Mouse (Mus musculus) liver, adult 2 months (tissue): ENCODE data around the gene Sema4b. TPM values are rescaled to one million over a fixed set of nuclear protein-coding genes. Genes with fewer than 3 reads are reported as not detected.

ENCODE experiments used
- DNase-seq: peaks from one replicate; pipeline ENCODE4 v3.0.0-alpha.2; 2011; ENCODE audit warnings: low read depth, low spot score; ENCODE audit errors: extremely low read depth
- H3K27ac ChIP-seq: fragments of 200-500 bp; replicated peaks from 2 replicates; pipeline ENCODE4 v1.5.1; 2012; ENCODE audit warnings: low read depth, mild to moderate bottlenecking, control low read depth, inconsistent platforms, low read length; ENCODE audit not compliant: insufficient read depth
- H3K27me3 ChIP-seq: fragments of 200-500 bp; 2 replicates; pipeline ENCODE4 v1.6.1; 2012; ENCODE audit warnings: mild to moderate bottlenecking, moderate library complexity, low read length, inconsistent platforms; ENCODE audit not compliant: control insufficient read depth, insufficient read depth
- H3K36me3 ChIP-seq: fragments of 200-500 bp; 2 replicates; pipeline ENCODE4 v1.6.1; 2012; ENCODE audit warnings: low read length, inconsistent platforms; ENCODE audit not compliant: control insufficient read depth, insufficient read depth
- H3K4me1 ChIP-seq: fragments of 200-500 bp; 2 replicates; pipeline ENCODE4 v1.6.1; 2011; ENCODE audit warnings: low read length; ENCODE audit not compliant: control insufficient read depth, insufficient read depth
- H3K4me3 ChIP-seq: fragments of 200-500 bp; 2 replicates; pipeline ENCODE4 v1.5.1; 2011; ENCODE audit warnings: low read depth, mild to moderate bottlenecking, control low read depth, low read length, moderate library complexity; ENCODE audit not compliant: insufficient read depth
- H3K79me2 ChIP-seq: fragments of 200-500 bp; 2 replicates; pipeline ENCODE4 v1.6.1; 2012; ENCODE audit warnings: inconsistent platforms, mild to moderate bottlenecking, low read length, moderate library complexity; ENCODE audit not compliant: control insufficient read depth, insufficient read depth
- H3K9ac ChIP-seq: fragments of 200-500 bp; 2 replicates; pipeline ENCODE4 v1.6.1; 2012; ENCODE audit warnings: low read depth, mild to moderate bottlenecking, control low read depth, inconsistent platforms, low read length
- CTCF ChIP-seq: fragments of 200-500 bp; IDR thresholded peaks from 2 replicates; pipeline ENCODE4 v1.5.1; 2011; ENCODE audit warnings: low read depth, low read length, control low read depth
- POLR2A ChIP-seq: fragments of 200-500 bp; IDR thresholded peaks from 2 replicates; pipeline ENCODE4 v1.6.1; 2011; ENCODE audit warnings: low read length, control low read depth; ENCODE audit not compliant: insufficient read depth; ENCODE audit errors: extremely low read depth
- WGBS: fragments of 180-500 bp; shearing (Covaris S2); methylation state at CpG from one replicate; pipeline ENCODE4 v1.1.7; 2018; 5-methylcytosine and 5-hydroxymethylcytosine counted together
- polyA plus RNA-seq: library from polyadenylated mRNA; depleted of rRNA; stranded (reverse); fragments of >200 nt; gene quantifications from 2 replicates; pipeline ENCODE4 v1.2.3, GENCODE M21; 2012
- total RNA-seq: library from RNA; depleted of rRNA; stranded (reverse); fragments of >200 nt; gene quantifications from 2 replicates; pipeline ENCODE4 v1.2.3, GENCODE M21; 2014

Gene Sema4b
- total and polyA plus RNA-seq, 2 experiments = 3.7 to 4.4 TPM

DNA sequence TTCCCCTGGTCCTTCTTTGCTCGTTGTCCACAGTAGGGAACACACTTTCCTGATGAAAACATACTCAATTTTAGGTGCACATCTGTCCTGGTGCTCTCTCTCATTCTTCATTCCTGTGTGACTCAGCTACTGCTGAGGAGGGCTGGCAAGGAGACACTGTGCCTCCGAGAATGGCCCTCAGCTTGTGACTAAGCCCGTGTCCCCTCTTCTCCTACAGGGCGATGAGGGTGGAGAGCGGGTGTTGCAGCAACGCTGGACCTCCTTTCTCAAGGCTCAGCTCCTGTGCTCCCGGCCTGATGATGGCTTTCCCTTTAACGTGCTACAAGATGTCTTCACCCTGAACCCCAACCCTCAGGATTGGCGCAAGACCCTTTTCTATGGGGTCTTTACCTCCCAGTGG, 32.0 kb downstream of the Sema4b start:
- Histone ChIP-seq H3K27ac (no peak overlapping the region), H3K4me3 (no peak overlapping the region), H3K79me2 (no peaks in the 10 kb centered on the region), H3K4me1 (no peaks in the 10 kb centered on the region), H3K27me3 (no peaks in the 10 kb centered on the region), H3K36me3 (peaks cover 17% of the 10 kb centered on the region; the same call in 1 of the 2 replicates), H3K9ac (no peak overlapping the region)
- WGBS = 94% methylated on average over 9 of the region's 9 CpGs
- no peak for DNase-seq
- TF ChIP-seq POLR2A (no peak), CTCF (no peak)

DNA sequence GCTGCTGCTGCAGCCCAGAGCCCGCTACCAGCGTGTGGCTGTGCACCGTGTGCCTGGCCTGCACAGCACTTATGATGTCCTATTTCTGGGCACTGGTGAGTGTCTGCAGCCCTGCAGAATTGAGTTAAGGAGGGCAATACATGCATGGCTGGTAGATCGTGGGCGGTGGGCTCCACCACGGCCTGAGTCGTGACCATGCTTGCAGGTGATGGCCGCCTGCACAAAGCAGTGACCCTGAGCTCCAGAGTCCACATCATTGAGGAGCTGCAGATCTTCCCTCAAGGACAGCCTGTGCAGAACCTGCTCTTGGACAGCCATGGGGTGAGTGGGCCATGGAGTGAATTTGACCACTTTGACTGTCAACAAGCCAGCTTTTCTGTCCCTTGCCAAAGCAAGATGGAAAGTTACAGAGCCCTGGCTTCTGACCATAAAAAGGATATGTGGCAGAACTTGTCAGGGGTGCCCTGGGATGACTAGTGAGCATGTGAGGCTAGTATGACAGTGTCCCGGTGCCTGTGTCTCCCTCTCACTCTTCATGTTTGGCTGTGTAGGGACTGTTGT, 33.7 kb downstream of the Sema4b start:
- no peak for TF ChIP-seq CTCF
- H3K4me3 ChIP-seq = no peak overlapping the region
- H3K4me1 ChIP-seq = no peaks in the 10 kb centered on the region
- H3K9ac ChIP-seq = no peak overlapping the region
- H3K79me2 ChIP-seq = no peaks in the 10 kb centered on the region
- H3K36me3 ChIP-seq = peaks cover 20% of the 10 kb centered on the region; the same call in 1 of the 2 replicates
- 98% methylated on average over 9 of the region's 9 CpGs for WGBS
- DNase-seq = no peak
- H3K27me3 ChIP-seq = no peaks in the 10 kb centered on the region
- H3K27ac ChIP-seq = no peak overlapping the region

DNA sequence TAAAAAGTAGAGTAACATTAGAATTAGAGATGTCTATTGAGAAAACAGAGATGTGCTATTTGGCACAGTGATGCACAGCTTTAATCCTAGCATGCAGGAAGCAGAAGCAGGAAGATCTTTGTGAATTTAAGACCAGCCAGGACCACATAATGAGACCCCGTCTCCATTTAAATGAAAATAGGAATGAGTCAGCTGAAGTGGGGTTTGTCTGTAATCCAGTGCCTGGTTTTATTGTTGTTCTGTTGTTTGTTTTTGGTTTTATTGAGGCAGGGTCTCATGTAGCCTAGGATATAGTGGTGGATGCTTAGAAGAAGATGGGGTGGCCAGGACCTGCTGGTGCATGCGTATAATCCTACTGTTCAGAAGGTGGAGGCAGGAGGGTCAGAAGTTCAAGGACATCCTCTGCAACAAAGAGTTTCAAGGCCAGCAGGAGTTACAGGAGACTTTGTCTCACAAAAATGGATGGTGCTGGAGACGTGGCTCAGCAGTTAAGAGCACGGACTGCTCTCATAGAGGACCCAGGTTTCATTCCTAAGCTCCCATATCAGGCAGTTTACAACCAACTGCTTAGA, 34.6 kb downstream of the Sema4b start:
- no peak overlapping the region for H3K27ac ChIP-seq
- 86% methylated on average over 4 of the region's 4 CpGs for WGBS
- H3K79me2 ChIP-seq = no peaks in the 10 kb centered on the region
- H3K4me1 ChIP-seq = no peaks in the 10 kb centered on the region
- H3K4me3 ChIP-seq = no peak overlapping the region
- peaks cover 25% of the 10 kb centered on the region; the same call in 1 of the 2 replicates for H3K36me3 ChIP-seq
- no peak for DNase-seq
- H3K27me3 ChIP-seq = no peaks in the 10 kb centered on the region
- no peak overlapping the region for H3K9ac ChIP-seq
- TF ChIP-seq CTCF = no peak
- TF ChIP-seq POLR2A = no peak

DNA sequence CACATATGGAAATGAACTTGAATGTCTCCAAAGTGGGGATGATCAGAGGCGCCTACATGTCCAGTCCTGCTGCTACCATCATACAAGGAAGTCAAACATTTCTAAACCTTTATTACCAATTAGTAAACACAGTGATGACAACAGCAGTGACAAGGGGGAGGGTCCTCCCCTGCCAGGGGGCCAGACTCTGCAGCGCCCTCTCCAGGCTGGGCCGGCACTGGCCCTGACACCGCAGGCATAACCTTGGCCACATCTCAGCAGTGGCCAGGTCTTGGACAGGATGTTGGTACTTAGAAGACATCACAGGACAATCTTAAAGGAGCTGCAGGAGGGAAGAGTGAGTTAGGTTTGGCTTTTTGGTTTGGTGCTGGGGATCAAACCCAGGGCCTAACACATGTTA, 40.4 kb downstream of the Sema4b start:
- Histone ChIP-seq H3K9ac (no peak overlapping the region), H3K27ac (no peak overlapping the region), H3K79me2 (peaks cover 7% of the 10 kb centered on the region; the same call in 1 of the 2 replicates), H3K4me1 (peaks cover 4% of the 10 kb centered on the region), H3K4me3 (no peak overlapping the region), H3K27me3 (no peaks in the 10 kb centered on the region), H3K36me3 (peaks cover 16% of the 10 kb centered on the region)
- TF ChIP-seq CTCF (peak; percentile 35), POLR2A (no peak)
- no peak for DNase-seq
- WGBS = 96% methylated on average over 4 of the region's 4 CpGs

DNA sequence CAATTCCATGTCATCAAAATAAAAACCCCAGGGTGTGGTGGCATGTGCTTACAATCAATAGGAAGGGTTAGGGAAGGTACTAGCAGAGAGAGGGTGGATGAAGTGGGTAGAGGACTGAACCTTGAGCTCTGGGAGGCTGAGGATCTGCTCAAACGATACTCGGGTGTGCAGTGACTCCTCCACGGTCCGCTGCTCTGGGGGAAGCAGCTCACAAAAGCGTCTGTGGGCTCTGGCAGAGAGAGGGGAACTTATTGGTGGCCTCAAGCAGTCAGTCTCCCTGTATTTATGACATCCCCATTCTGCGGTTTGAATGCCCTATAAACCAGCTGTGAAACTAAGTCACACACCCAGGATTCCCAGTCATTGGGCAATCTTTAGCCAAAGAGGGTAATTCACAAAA, 43.6 kb downstream of the Sema4b start:
- Histone ChIP-seq H3K9ac (no peak overlapping the region), H3K4me1 (peaks cover 9% of the 10 kb centered on the region), H3K4me3 (no peak overlapping the region), H3K79me2 (peaks cover 10% of the 10 kb centered on the region; the same call in 1 of the 2 replicates), H3K27me3 (no peaks in the 10 kb centered on the region), H3K27ac (no peak overlapping the region), H3K36me3 (peaks cover 11% of the 10 kb centered on the region)
- TF ChIP-seq CTCF (no peak), POLR2A (no peak)
- DNase-seq = no peak
- 80% methylated on average over 6 of the region's 6 CpGs for WGBS

DNA sequence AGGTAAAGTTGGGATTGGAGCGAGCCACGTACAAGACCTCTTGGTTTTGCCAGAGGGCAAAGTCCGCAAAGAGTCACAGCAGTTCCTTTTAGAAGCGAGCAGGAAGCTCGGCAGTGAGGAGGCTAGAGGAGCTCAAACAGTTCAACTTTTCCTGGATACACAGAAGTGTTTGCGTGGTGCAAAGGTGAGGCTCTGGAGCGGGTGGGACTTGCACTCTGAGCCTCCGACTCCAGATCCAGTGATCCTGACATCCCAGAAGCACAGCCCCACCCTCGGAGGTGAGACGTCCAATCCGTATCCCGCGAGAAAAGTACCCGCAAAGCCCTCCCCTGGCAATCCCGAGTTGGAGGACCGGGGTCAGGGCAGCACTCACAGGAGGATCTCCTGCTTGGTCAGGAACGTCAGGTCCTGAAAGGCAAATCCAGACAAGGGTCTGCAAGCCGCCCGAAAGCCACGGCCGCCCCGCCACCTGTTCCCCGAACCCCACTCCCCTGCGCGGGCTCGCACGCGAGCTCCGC, 45.4 kb downstream of the Sema4b start:
- under 1% methylated on average over 29 of the region's 29 CpGs for WGBS
- H3K4me1 ChIP-seq = peaks cover 9% of the 10 kb centered on the region
- H3K4me3 ChIP-seq = peak overlapping the region; percentile 67
- no peaks in the 10 kb centered on the region for H3K27me3 ChIP-seq
- TF ChIP-seq CTCF (no peak), POLR2A (no peak)
- H3K36me3 ChIP-seq = peaks cover 4% of the 10 kb centered on the region
- peaks cover 13% of the 10 kb centered on the region; the same call in 1 of the 2 replicates for H3K79me2 ChIP-seq
- peak overlapping the region; percentile 74 for H3K27ac ChIP-seq
- peak overlapping the region; percentile 83 for H3K9ac ChIP-seq
- DNase-seq = peak; percentile 87
